Mouse (Mus musculus): ENCODE data around the gene Sema4b. TPM values are rescaled to one million over a fixed set of nuclear protein-coding genes. Genes with fewer than 3 reads are reported as not detected.

Gene Sema4b
- polyA plus RNA-seq, 1 experiment from 2014 or later: 10.5 TPM

- H3K4me2 ChIP-seq (ENCODE audit: low read depth, low read length): no peak overlapping the region; the same call in 1 of the 2 replicates
- no peaks in the 10 kb centered on the region for H3K27me3 ChIP-seq (replicated peaks; ENCODE audit: control insufficient read depth, insufficient read depth, low read length)
- H3K4me3 ChIP-seq (ENCODE audit: low read depth, low read length): no peak overlapping the region
- no peak overlapping the region for H3K9ac ChIP-seq (ENCODE audit: low read depth, low read length)
- DNase-seq (ENCODE audit: low spot score): no peak
- H3K27ac ChIP-seq (replicated peaks; ENCODE audit: low read depth, low read length): peak overlapping the region; percentile 66; the same call in 1 of the 2 replicates
- no peaks in the 10 kb centered on the region for H3K36me3 ChIP-seq (ENCODE audit: control insufficient read depth, insufficient read depth, low read length)
- 69% methylated on average over 2 of the region's 2 CpGs for WGBS
- peaks cover 39% of the 10 kb centered on the region for H3K4me1 ChIP-seq (ENCODE audit: control insufficient read depth, insufficient read depth, low read length)
- H3K9me3 ChIP-seq (ENCODE audit: control insufficient read depth, low read length): no peaks in the 10 kb centered on the region
- ATAC-seq (ENCODE audit: low read depth): no peak
These were observed 2.0 kb downstream of the Sema4b start for GRCm38 (mm10) chr7:80188579-80189125.

DNA sequence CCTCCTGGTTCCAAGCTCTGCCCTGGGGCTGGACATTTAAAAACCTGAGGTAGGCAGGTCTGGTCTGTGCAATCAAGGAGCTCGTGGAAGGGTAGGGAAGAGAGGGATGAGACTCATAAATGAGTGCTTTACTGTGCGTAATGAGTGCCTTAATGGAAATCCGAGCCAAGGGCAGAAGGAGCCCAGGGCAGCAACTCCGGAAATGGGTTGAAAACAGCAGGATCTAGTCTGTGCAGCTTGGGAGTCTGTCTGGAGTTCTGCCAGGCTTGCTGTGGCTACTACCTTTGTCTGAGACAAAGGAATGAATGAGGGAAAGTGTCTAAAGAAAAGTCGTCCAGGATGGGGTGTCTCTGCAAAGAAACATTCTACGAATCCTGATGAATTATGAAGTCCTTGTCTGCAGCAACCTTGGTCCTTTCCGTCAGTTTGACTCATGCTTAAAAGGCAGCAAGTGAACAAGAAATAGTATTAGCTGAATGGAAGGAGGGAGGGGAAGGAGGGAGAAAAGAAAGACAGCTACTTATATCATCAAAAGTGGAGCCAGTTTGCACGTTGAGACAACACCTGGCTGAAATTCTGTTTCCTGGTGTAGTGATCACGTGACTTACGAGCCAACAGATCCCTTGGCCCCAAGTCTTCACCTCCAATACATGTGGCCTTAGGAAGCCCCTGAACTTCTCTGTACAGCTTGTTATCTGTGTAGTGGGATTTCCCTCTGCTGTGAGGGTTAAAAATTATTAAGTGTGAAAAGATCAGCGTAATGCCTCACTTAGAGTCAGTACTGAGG, 2.7 kb downstream of the Sema4b start:
- H3K9ac ChIP-seq (ENCODE audit: low read depth, low read length): no peak overlapping the region; the same call in 1 of the 2 replicates
- no peak overlapping the region for H3K4me3 ChIP-seq (ENCODE audit: low read depth, low read length)
- no peaks in the 10 kb centered on the region for H3K27me3 ChIP-seq (replicated peaks; ENCODE audit: control insufficient read depth, insufficient read depth, low read length)
- 37% methylated on average over 11 of the region's 11 CpGs for WGBS
- no peak overlapping the region; the same call in 1 of the 2 replicates for H3K4me2 ChIP-seq (ENCODE audit: low read depth, low read length)
- H3K27ac ChIP-seq (replicated peaks; ENCODE audit: low read depth, low read length): peak overlapping the region; percentile 66
- peaks cover 42% of the 10 kb centered on the region for H3K4me1 ChIP-seq (ENCODE audit: control insufficient read depth, insufficient read depth, low read length)
- no peaks in the 10 kb centered on the region for H3K36me3 ChIP-seq (ENCODE audit: control insufficient read depth, insufficient read depth, low read length)
- H3K9me3 ChIP-seq (ENCODE audit: control insufficient read depth, low read length): no peaks in the 10 kb centered on the region
- ATAC-seq (ENCODE audit: low read depth) (no peak), DNase-seq (ENCODE audit: low spot score) (peak; percentile 63)

- WGBS: 11% methylated on average over 1 of the region's 5 CpGs
- Histone ChIP-seq H3K9ac (ENCODE audit: low read depth, low read length) (0 out of 2 replicates have a peak overlapping the region, but pooled peaks have one; percentile 10), H3K4me3 (ENCODE audit: low read depth, low read length) (no peak overlapping the region), H3K9me3 (ENCODE audit: control insufficient read depth, low read length) (no peaks in the 10 kb centered on the region), H3K27ac (replicated peaks; ENCODE audit: low read depth, low read length) (peak overlapping the region; percentile 84), H3K36me3 (ENCODE audit: control insufficient read depth, insufficient read depth, low read length) (no peaks in the 10 kb centered on the region), H3K4me1 (ENCODE audit: control insufficient read depth, insufficient read depth, low read length) (peaks cover 40% of the 10 kb centered on the region), H3K27me3 (replicated peaks; ENCODE audit: control insufficient read depth, insufficient read depth, low read length) (no peaks in the 10 kb centered on the region), H3K4me2 (ENCODE audit: low read depth, low read length) (peak overlapping the region; percentile 46; the same call in 1 of the 2 replicates)
- peak; percentile 90 for DNase-seq (ENCODE audit: low spot score)
- ATAC-seq (ENCODE audit: low read depth): peak; percentile 76
These were observed 4.8 kb downstream of the Sema4b start for GRCm38 (mm10) chr7:80191455-80191854.

DNA sequence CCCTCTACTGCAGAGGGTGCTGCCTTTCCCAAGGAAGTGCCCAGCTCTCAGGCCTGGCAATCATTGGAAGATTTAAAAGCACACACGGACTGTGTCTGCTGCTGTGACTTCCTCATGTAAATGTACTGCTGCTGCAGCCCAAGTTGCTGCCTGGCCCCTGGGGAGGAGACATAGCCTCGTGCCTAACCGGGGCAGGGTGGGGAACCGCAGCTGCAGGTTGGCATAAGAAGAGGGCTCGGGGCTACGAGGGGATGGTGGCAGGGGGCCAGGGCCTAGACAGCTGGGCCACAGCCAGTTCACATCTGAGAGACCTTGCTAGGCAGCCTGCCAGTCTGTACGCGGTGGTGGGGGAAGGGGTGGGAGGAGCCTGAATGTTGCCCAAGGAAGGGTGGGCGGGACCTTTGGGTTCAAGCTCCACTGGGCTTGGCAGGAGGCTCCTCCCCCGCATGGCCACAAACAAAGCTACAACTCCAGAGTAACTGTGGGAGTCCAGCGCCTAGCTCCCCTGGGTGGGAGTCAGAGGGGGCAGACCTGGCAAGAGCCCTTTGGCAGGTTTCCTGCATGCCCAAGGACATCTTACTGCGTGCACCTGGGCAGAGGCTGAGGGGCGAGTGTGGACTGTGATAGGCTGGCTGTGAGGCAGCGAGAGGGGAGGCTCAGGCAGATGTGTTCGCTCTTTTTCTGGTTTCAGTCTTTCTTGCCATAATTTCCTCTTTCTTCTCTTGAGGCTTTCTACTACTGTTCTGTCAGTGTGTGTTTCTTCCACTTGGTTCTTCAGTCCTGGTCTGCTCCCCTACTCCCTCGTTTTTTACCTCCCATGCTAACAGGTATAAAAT, 5.8 kb downstream of the Sema4b start:
- Histone ChIP-seq H3K4me1 (ENCODE audit: control insufficient read depth, insufficient read depth, low read length) (peaks cover 42% of the 10 kb centered on the region), H3K27ac (replicated peaks; ENCODE audit: low read depth, low read length) (peak overlapping the region; percentile 84), H3K4me3 (ENCODE audit: low read depth, low read length) (peak overlapping the region; percentile 24), H3K36me3 (ENCODE audit: control insufficient read depth, insufficient read depth, low read length) (no peaks in the 10 kb centered on the region), H3K27me3 (replicated peaks; ENCODE audit: control insufficient read depth, insufficient read depth, low read length) (no peaks in the 10 kb centered on the region), H3K4me2 (ENCODE audit: low read depth, low read length) (peak overlapping the region; percentile 46), H3K9ac (ENCODE audit: low read depth, low read length) (peak overlapping the region; percentile 41), H3K9me3 (ENCODE audit: control insufficient read depth, low read length) (no peaks in the 10 kb centered on the region)
- DNase-seq (ENCODE audit: low spot score) (peak; percentile 95), ATAC-seq (ENCODE audit: low read depth) (peak; percentile 82)
- 16% methylated on average over 11 of the region's 16 CpGs for WGBS

DNA sequence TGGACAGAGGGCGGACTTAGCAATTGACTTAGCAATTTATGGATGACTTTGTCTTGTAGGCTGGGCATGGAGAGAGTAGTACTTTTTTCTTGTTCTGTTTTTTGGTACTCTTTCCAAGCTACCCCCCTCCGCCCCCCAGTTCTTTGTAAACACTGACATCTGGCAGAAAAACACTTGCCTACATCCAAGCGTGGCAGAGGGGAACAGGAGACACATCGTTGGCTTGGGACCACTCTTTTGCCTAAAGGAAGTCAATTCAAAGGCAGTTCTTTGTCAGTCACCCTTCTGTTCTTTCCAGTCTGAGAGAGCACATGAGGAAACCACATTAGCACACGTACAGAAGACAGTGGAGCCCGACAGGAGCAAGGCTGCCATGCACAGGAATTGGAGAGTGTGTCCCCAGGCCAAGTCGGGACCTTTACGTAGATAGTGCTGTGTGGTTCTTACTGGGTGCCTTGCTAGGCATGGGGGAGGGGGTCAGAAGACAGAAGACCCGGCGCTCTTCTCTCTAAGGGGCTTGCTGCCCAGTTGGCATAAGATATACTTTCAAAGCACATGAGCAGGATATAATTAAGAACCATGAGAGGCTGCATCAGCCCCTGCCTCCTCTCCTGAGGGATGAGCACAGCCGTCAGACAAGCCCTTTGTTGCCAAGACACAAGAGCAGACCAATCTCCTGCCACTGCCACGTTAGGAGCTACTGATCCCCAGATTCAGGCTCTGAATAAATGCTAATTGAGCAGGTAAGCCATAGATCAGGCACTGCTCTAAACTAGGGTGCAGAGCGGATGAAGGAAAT, 7.5 kb downstream of the Sema4b start:
- H3K36me3 ChIP-seq (ENCODE audit: control insufficient read depth, insufficient read depth, low read length): no peaks in the 10 kb centered on the region
- no peak overlapping the region for H3K4me3 ChIP-seq (ENCODE audit: low read depth, low read length)
- no peaks in the 10 kb centered on the region for H3K27me3 ChIP-seq (replicated peaks; ENCODE audit: control insufficient read depth, insufficient read depth, low read length)
- H3K9ac ChIP-seq (ENCODE audit: low read depth, low read length): no peak overlapping the region
- WGBS: 49% methylated on average over 13 of the region's 13 CpGs
- peak overlapping the region; percentile 57; the same call in 1 of the 2 replicates for H3K27ac ChIP-seq (replicated peaks; ENCODE audit: low read depth, low read length)
- no peaks in the 10 kb centered on the region for H3K9me3 ChIP-seq (ENCODE audit: control insufficient read depth, low read length)
- no peak overlapping the region for H3K4me2 ChIP-seq (ENCODE audit: low read depth, low read length)
- ATAC-seq (ENCODE audit: low read depth) (no peak), DNase-seq (ENCODE audit: low spot score) (no peak)
- H3K4me1 ChIP-seq (ENCODE audit: control insufficient read depth, insufficient read depth, low read length): peaks cover 42% of the 10 kb centered on the region

DNA sequence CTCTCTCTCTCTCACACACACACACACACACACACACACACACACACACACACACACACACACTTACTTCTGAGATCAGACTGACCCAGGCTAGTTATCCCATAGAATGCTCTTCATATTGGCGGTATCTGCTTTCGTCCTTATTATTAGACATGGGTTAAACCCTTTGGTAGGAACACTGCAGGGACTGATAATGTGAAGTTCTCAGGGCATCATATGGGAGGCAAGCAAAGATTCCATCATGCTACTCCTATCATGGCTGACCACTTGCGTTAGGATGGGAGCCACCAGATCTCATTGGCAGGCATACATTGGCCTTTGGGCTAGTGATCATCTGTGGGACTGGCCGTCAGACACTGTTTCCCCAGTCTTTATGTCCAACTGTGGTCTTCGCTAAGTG, 8.5 kb downstream of the Sema4b start:
- 94% methylated on average over 5 of the region's 5 CpGs for WGBS
- peaks cover 44% of the 10 kb centered on the region for H3K4me1 ChIP-seq (ENCODE audit: control insufficient read depth, insufficient read depth, low read length)
- no peak overlapping the region for H3K4me3 ChIP-seq (ENCODE audit: low read depth, low read length)
- no peak overlapping the region for H3K27ac ChIP-seq (replicated peaks; ENCODE audit: low read depth, low read length)
- no peaks in the 10 kb centered on the region for H3K27me3 ChIP-seq (replicated peaks; ENCODE audit: control insufficient read depth, insufficient read depth, low read length)
- no peaks in the 10 kb centered on the region for H3K36me3 ChIP-seq (ENCODE audit: control insufficient read depth, insufficient read depth, low read length)
- H3K9ac ChIP-seq (ENCODE audit: low read depth, low read length): no peak overlapping the region
- no peaks in the 10 kb centered on the region for H3K9me3 ChIP-seq (ENCODE audit: control insufficient read depth, low read length)
- no peak for DNase-seq (ENCODE audit: low spot score)
- no peak overlapping the region for H3K4me2 ChIP-seq (ENCODE audit: low read depth, low read length)
- ATAC-seq (ENCODE audit: low read depth): no peak

DNA sequence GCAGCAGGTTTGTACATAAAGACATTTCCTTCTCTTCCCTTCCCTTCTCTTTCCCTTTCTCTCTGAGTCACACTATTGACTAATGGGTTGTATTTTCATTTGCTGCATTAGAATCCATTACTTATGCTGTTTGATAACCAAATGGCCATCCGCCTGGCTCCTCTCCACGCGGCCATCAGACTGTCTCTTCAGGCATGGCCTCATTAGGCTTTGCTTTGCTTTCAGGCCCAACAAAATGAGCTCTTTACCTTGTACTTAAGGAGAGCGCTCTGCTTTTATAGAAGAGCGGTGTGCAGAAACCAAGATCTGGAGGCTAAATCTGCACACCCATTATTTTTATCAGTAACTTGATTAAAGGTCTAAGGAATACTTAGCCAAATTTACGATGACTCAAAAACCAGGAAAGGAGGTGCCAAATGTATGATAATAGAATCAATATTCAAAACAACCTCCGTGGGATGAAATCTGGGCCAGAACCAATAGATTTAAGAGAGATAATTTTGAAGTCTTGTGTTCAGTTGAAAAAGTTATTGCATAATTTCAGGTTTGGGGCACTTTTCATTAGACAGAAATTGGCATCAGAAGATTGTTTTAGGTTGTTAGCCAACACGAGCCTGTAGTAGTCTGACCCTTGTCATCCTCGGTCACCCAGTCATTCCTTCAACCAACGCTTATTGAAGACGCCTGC, 9.1 kb downstream of the Sema4b start:
- WGBS: 88% methylated on average over 10 of the region's 11 CpGs
- Histone ChIP-seq H3K27me3 (replicated peaks; ENCODE audit: control insufficient read depth, insufficient read depth, low read length) (no peaks in the 10 kb centered on the region), H3K9ac (ENCODE audit: low read depth, low read length) (no peak overlapping the region), H3K9me3 (ENCODE audit: control insufficient read depth, low read length) (no peaks in the 10 kb centered on the region), H3K27ac (replicated peaks; ENCODE audit: low read depth, low read length) (no peak overlapping the region), H3K36me3 (ENCODE audit: control insufficient read depth, insufficient read depth, low read length) (no peaks in the 10 kb centered on the region), H3K4me2 (ENCODE audit: low read depth, low read length) (no peak overlapping the region), H3K4me3 (ENCODE audit: low read depth, low read length) (no peak overlapping the region), H3K4me1 (ENCODE audit: control insufficient read depth, insufficient read depth, low read length) (peaks cover 45% of the 10 kb centered on the region)
- DNase-seq (ENCODE audit: low spot score) (no peak), ATAC-seq (ENCODE audit: low read depth) (no peak)

Data from embryonic facial prominence, embryonic 14.5 days (tissue).